Mouse (Mus musculus) kidney, embryonic 16.5 days (tissue): ENCODE results near the gene Hapln1. TPM values are rescaled to one million over a fixed set of nuclear protein-coding genes. Genes with fewer than 3 reads are reported as not detected.
A peak's percentile ranks its signal among the peaks of the same experiment; 100 is the strongest.

Experiments
- ATAC-seq: fragments of 200-750 bp; cut with Nextera tagmentation; 2 replicates; pipeline ENCODE4 v1.8.0; 2017; ENCODE audit warnings: moderate TSS enrichment; ENCODE audit not compliant: low FRiP score, low TSS enrichment
- H3K27ac ChIP-seq: fragments of 300-500 bp; sonication (generic); 2 replicates; pipeline ENCODE4 v1.5.1; 2014; ENCODE audit warnings: low read length
- H3K27me3 ChIP-seq: fragments of 300-500 bp; sonication (generic); 2 replicates; pipeline ENCODE4 v1.6.1; 2014; ENCODE audit warnings: low read length, control low read depth, mixed read lengths; ENCODE audit not compliant: insufficient read depth
- H3K36me3 ChIP-seq: fragments of 300-500 bp; sonication (generic); 2 replicates; pipeline ENCODE4 v1.6.1; 2014; ENCODE audit warnings: low read length, control low read depth, mixed read lengths; ENCODE audit not compliant: insufficient read depth
- H3K4me1 ChIP-seq: fragments of 300-500 bp; sonication (generic); 2 replicates; pipeline ENCODE4 v1.6.1; 2014; ENCODE audit warnings: low read length, control low read depth, mixed read lengths; ENCODE audit not compliant: insufficient read depth
- H3K4me2 ChIP-seq: fragments of 300-500 bp; sonication (generic); replicated peaks from 2 replicates; pipeline ENCODE4 v1.6.1; 2014; ENCODE audit warnings: low read depth, low read length
- H3K4me3 ChIP-seq: fragments of 300-500 bp; sonication (generic); 2 replicates; pipeline ENCODE4 v1.5.1; 2014; ENCODE audit warnings: mild to moderate bottlenecking, low read length
- H3K9ac ChIP-seq: fragments of 300-500 bp; sonication (generic); replicated peaks from 2 replicates; pipeline ENCODE4 v1.6.1; 2014; ENCODE audit warnings: low read length
- H3K9me3 ChIP-seq: fragments of 300-500 bp; sonication (generic); 2 replicates; pipeline ENCODE4 v1.6.1; 2016; ENCODE audit warnings: low read length, control low read depth
- WGBS: fragments of 180-500 bp; shearing (Covaris S2); extraction: QIAGEN DNeasy Blood & Tissue Kit; methylation state at CpG from one replicate; pipeline ENCODE4 v1.1.7; 2014; 5-methylcytosine and 5-hydroxymethylcytosine counted together
- polyA plus RNA-seq: library from polyadenylated mRNA; unstranded; fragments of >200 nt; fragmentation: Nextera tagmentation; extraction: Ambion mirVana; gene quantifications from 2 replicates; pipeline ENCODE4 v1.2.1, GENCODE M21; 2015

Gene Hapln1
- 9.0 TPM in 2 replicates for polyA plus RNA-seq

GRCm38 (mm10) chr13:89539205-89539886 lies at the start of gene Hapln1:
Hapln1 (plus strand) TSS chr13:89539796.
- peak; percentile 90 for ATAC-seq
- Histone ChIP-seq H3K9ac (peak within 1 kb of the TSS; percentile 62), H3K4me2 (peak within 1 kb of the TSS; percentile 98), H3K36me3 (no peaks in the 10 kb centered on the region), H3K4me1 (peaks cover 6% of the 10 kb centered on the region), H3K27ac (peak within 1 kb of the TSS; percentile 38; the same call in 1 of the 2 replicates), H3K4me3 (peak within 1 kb of the TSS; percentile 59), H3K9me3 (no peaks in the 10 kb centered on the region), H3K27me3 (no peaks in the 10 kb centered on the region)
- 1% methylated on average over 29 of the region's 29 CpGs for WGBS

GRCm38 (mm10) chr13:89493169-89493568 lies 46.4 kb upstream of the Hapln1 start:
- Histone ChIP-seq H3K9ac (no peak overlapping the region), H3K27ac (no peak overlapping the region), H3K36me3 (no peaks in the 10 kb centered on the region), H3K4me1 (no peaks in the 10 kb centered on the region), H3K27me3 (no peaks in the 10 kb centered on the region), H3K4me2 (no peak overlapping the region), H3K4me3 (no peak overlapping the region), H3K9me3 (no peaks in the 10 kb centered on the region)
- ATAC-seq: 0 out of 2 replicates have a peak, but pooled peaks have one; percentile 51

GRCm38 (mm10) chr13:89493678-89494077 lies 45.9 kb upstream of the Hapln1 start:
- WGBS: 55% methylated on average over 6 of the region's 6 CpGs

GRCm38 (mm10) chr13:89496569-89496968 lies 43.0 kb upstream of the Hapln1 start:
- no peaks in the 10 kb centered on the region for H3K4me1 ChIP-seq
- H3K4me3 ChIP-seq: no peak overlapping the region
- no peak; the same call in 1 of the 2 replicates for ATAC-seq
- no peak overlapping the region for H3K9ac ChIP-seq
- H3K9me3 ChIP-seq: no peaks in the 10 kb centered on the region
- no peak overlapping the region for H3K4me2 ChIP-seq
- H3K36me3 ChIP-seq: no peaks in the 10 kb centered on the region
- no peaks in the 10 kb centered on the region for H3K27me3 ChIP-seq
- WGBS: 75% methylated on average over 2 of the region's 2 CpGs
- no peak overlapping the region for H3K27ac ChIP-seq

More at GRCm38 (mm10) chr13:89493678-89494077, 45.9 kb upstream of the Hapln1 start:
- no peak overlapping the region for H3K9ac ChIP-seq
- no peak overlapping the region for H3K27ac ChIP-seq
- no peak overlapping the region for H3K4me3 ChIP-seq
- no peaks in the 10 kb centered on the region for H3K27me3 ChIP-seq
- H3K4me1 ChIP-seq: no peaks in the 10 kb centered on the region
- no peaks in the 10 kb centered on the region for H3K36me3 ChIP-seq
- H3K9me3 ChIP-seq: no peaks in the 10 kb centered on the region
- no peak overlapping the region for H3K4me2 ChIP-seq
- ATAC-seq: no peak

- no peaks in the 10 kb centered on the region for H3K36me3 ChIP-seq
- H3K4me1 ChIP-seq: no peaks in the 10 kb centered on the region
- 86% methylated on average over 1 of the region's 1 CpGs for WGBS
- H3K9me3 ChIP-seq: no peaks in the 10 kb centered on the region
- no peak for ATAC-seq
- no peaks in the 10 kb centered on the region for H3K27me3 ChIP-seq
- H3K4me3 ChIP-seq: no peak overlapping the region
- no peak overlapping the region for H3K27ac ChIP-seq
- H3K4me2 ChIP-seq: no peak overlapping the region
- no peak overlapping the region for H3K9ac ChIP-seq
Observed at GRCm38 (mm10) chr13:89499419-89499818, 40.2 kb upstream of the Hapln1 start.

- no peak for ATAC-seq
- H3K27ac ChIP-seq: no peak overlapping the region
- H3K36me3 ChIP-seq: no peaks in the 10 kb centered on the region
- no peak overlapping the region for H3K4me2 ChIP-seq
- no peak overlapping the region for H3K4me3 ChIP-seq
- H3K9ac ChIP-seq: no peak overlapping the region
- peaks cover 5% of the 10 kb centered on the region; the same call in 1 of the 2 replicates for H3K4me1 ChIP-seq
- H3K27me3 ChIP-seq: no peaks in the 10 kb centered on the region
- no peaks in the 10 kb centered on the region for H3K9me3 ChIP-seq
Observed at GRCm38 (mm10) chr13:89521507-89521908, 18.1 kb upstream of the Hapln1 start.

- ATAC-seq: no peak
- Histone ChIP-seq H3K9me3 (no peaks in the 10 kb centered on the region), H3K27me3 (no peaks in the 10 kb centered on the region), H3K4me1 (no peaks in the 10 kb centered on the region), H3K4me3 (no peak overlapping the region), H3K4me2 (no peak overlapping the region), H3K27ac (no peak overlapping the region), H3K36me3 (no peaks in the 10 kb centered on the region), H3K9ac (no peak overlapping the region)
- 63% methylated on average over 1 of the region's 1 CpGs for WGBS
Observed at GRCm38 (mm10) chr13:89528716-89529115, 10.9 kb upstream of the Hapln1 start.

GRCm38 (mm10) chr13:89530386-89530785 lies 9.2 kb upstream of the Hapln1 start:
- Histone ChIP-seq H3K9ac (no peak overlapping the region), H3K27me3 (no peaks in the 10 kb centered on the region), H3K4me2 (no peak overlapping the region), H3K4me3 (no peak overlapping the region), H3K9me3 (no peaks in the 10 kb centered on the region), H3K36me3 (no peaks in the 10 kb centered on the region), H3K27ac (no peak overlapping the region), H3K4me1 (no peaks in the 10 kb centered on the region)
- ATAC-seq: no peak
- 88% methylated on average over 2 of the region's 2 CpGs for WGBS

GRCm38 (mm10) chr13:89539887-89540264 lies 280 bp downstream of the Hapln1 start:
- H3K27ac ChIP-seq: peak overlapping the region; percentile 38; the same call in 1 of the 2 replicates
- H3K9me3 ChIP-seq: no peaks in the 10 kb centered on the region
- no peaks in the 10 kb centered on the region for H3K27me3 ChIP-seq
- no peaks in the 10 kb centered on the region for H3K36me3 ChIP-seq
- H3K9ac ChIP-seq: no peak overlapping the region
- 25% methylated on average over 11 of the region's 11 CpGs for WGBS
- ATAC-seq: peak; percentile 12; the same call in 1 of the 2 replicates
- peak overlapping the region; percentile 59 for H3K4me3 ChIP-seq
- peaks cover 6% of the 10 kb centered on the region for H3K4me1 ChIP-seq
- H3K4me2 ChIP-seq: peak overlapping the region; percentile 98

GRCm38 (mm10) chr13:89540301-89540982 lies 846 bp downstream of the Hapln1 start:
- Histone ChIP-seq H3K9ac (no peak overlapping the region), H3K4me2 (peak overlapping the region; percentile 98; the same call in 1 of the 2 replicates), H3K4me3 (peak overlapping the region; percentile 59), H3K27ac (peak overlapping the region; percentile 38; the same call in 1 of the 2 replicates), H3K27me3 (no peaks in the 10 kb centered on the region), H3K9me3 (no peaks in the 10 kb centered on the region), H3K36me3 (no peaks in the 10 kb centered on the region), H3K4me1 (peaks cover 6% of the 10 kb centered on the region)
- 20% methylated on average over 11 of the region's 11 CpGs for WGBS
- peak; percentile 66 for ATAC-seq
